ENCODE assay signal across 10 mouse cellular contexts in the genomic region with DNA sequence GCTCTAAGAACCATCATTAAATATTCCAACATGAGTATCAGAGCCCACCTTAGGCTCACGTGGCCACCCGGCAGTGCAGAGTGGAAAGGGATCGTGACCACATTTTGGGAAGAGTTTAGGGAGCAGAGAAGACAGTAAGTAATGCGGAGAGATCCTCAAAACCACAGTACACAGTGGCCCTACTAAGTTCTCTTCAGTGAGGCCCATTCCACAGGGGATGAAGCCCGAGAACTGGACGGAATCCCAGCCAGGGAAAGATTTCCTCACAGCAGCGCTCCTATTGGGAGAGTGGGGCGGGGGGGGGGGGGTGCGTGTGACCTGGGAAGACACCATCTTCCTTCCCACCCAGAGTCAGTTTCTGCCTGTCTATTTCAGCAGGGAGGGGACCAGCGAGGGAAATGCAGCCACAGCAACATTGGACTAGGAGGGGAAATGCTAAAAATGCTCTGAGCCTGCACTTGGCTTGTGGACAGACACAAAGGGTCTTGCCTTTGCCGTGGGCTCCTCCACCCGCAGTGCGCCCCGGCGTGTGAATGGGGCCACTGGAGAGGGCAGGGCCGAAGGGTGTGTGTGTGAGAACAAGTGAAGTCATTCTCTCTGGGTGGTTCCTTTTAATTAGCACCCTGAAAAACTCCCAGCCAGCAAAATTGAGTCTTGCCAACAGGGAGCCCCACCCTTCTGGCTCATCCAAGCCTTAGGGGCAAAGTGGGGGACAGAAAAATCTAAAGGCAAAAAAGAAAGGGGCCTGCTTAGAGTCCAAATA. TPM values are rescaled to one million over a fixed set of nuclear protein-coding genes. Genes with fewer than 3 reads are reported as not detected.
DNase-seq lines count a peak whose midpoint lies in the region; ATAC-seq and TF ChIP-seq lines count a peak whose summit lies in the region.
"Had no signal": no experiment of that assay in that cellular context is flagged by ENCODE, and none has a peak within 500 bp of the region (broad histone marks: within the 10 kb centered on the region; RNA-seq: fewer than 3 reads in every experiment).

No protein-coding gene starts in this region.

- H3K27me3 ChIP-seq in heart, embryonic 10.5 days (ENCODE audit: insufficient read depth, poor library complexity, severe bottlenecking): peaks cover 48% of the 10 kb centered on the region
- H3K27me3 ChIP-seq in E14TG2a.4 (ENCODE audit: insufficient read depth, low read length): peaks cover 67% of the 10 kb centered on the region
- H3K27me3 ChIP-seq in embryonic facial prominence, embryonic 15.5 days: no peaks in the 10 kb centered on the region
- no peaks in the 10 kb centered on the region for H3K27me3 ChIP-seq in limb, embryonic 15.5 days

- TF ChIP-seq CTCF in E14TG2a.4 (conservative IDR thresholded peaks at IDR 0.05; ENCODE audit: low read length): no peak

- DNase-seq in heart, embryonic 10.5 days (ENCODE audit: low spot score): no peak
- DNase-seq in heart, postnatal 10 days: no peak
- no peak for DNase-seq in left cerebral cortex, adult 8-10 months (ENCODE audit: low spot score in 2 of 2)
- DNase-seq in T-cell, adult 2 months (ENCODE audit: low spot score): no peak
- DNase-seq in left cerebral cortex, adult 18-20 months (ENCODE audit: low spot score in 2 of 2): no peak

- peak overlapping the region; percentile 22; the same call in 1 of the 2 replicates for H3K4me2 ChIP-seq in embryonic facial prominence, embryonic 15.5 days (replicated peaks)
- no peak overlapping the region for H3K4me2 ChIP-seq in limb, embryonic 15.5 days

- H3K36me3 ChIP-seq in heart, embryonic 10.5 days: no peaks in the 10 kb centered on the region
- no peaks in the 10 kb centered on the region for H3K36me3 ChIP-seq in E14TG2a.4 (ENCODE audit: insufficient read depth, low read length)
- no peaks in the 10 kb centered on the region for H3K36me3 ChIP-seq in embryonic facial prominence, embryonic 15.5 days
- H3K36me3 ChIP-seq in limb, embryonic 15.5 days: no peaks in the 10 kb centered on the region
- H3K36me3 ChIP-seq: neural tube, embryonic 12.5 days had no signal

- no peak for ATAC-seq in embryonic facial prominence, embryonic 15.5 days (ENCODE audit: insufficient number of reproducible peaks, low FRiP score, low TSS enrichment, low read depth)
- no peak for ATAC-seq in limb, embryonic 15.5 days (ENCODE audit: insufficient number of reproducible peaks, low FRiP score, low TSS enrichment, low read depth)

- H3K4me1 ChIP-seq in heart, embryonic 10.5 days: peaks cover 34% of the 10 kb centered on the region
- peaks cover 49% of the 10 kb centered on the region for H3K4me1 ChIP-seq in E14TG2a.4 (replicated peaks; ENCODE audit: low read depth, low read length)
- H3K4me1 ChIP-seq in embryonic facial prominence, embryonic 15.5 days: peaks cover 50% of the 10 kb centered on the region
- peaks cover 51% of the 10 kb centered on the region for H3K4me1 ChIP-seq in limb, embryonic 15.5 days

- H3K4me3 ChIP-seq in heart, embryonic 10.5 days: no peak overlapping the region
- H3K4me3 ChIP-seq in E14TG2a.4 (replicated peaks; ENCODE audit: low read length): 0 out of 2 replicates have a peak overlapping the region, but pooled peaks have one; percentile 11
- H3K4me3 ChIP-seq in embryonic facial prominence, embryonic 15.5 days (replicated peaks): no peak overlapping the region
- H3K4me3 ChIP-seq in limb, embryonic 15.5 days: no peak overlapping the region
- H3K4me3 ChIP-seq: neural tube, embryonic 12.5 days had no signal

- H3K27ac ChIP-seq in heart, embryonic 10.5 days: peak overlapping the region; percentile 37; the same call in 1 of the 2 replicates
- peak overlapping the region; percentile 94 for H3K27ac ChIP-seq in embryonic facial prominence, embryonic 15.5 days (replicated peaks)
- H3K27ac ChIP-seq in limb, embryonic 15.5 days: peak overlapping the region; percentile 89
- H3K27ac ChIP-seq: neural tube, embryonic 12.5 days had no signal

- no peaks in the 10 kb centered on the region for H3K9me3 ChIP-seq in heart, embryonic 10.5 days
- H3K9me3 ChIP-seq in E14TG2a.4 (ENCODE audit: low read length): no peaks in the 10 kb centered on the region
- no peaks in the 10 kb centered on the region for H3K9me3 ChIP-seq in embryonic facial prominence, embryonic 15.5 days (replicated peaks)
- no peaks in the 10 kb centered on the region for H3K9me3 ChIP-seq in limb, embryonic 15.5 days
- H3K9me3 ChIP-seq: neural tube, embryonic 12.5 days had no signal

- WGBS in heart, embryonic 10.5 days: 62% methylated on average over 16 of the region's 16 CpGs
- 46% methylated on average over 16 of the region's 16 CpGs for WGBS in embryonic facial prominence, embryonic 15.5 days
- 49% methylated on average over 16 of the region's 16 CpGs for WGBS in limb, embryonic 15.5 days

- H3K9ac ChIP-seq in embryonic facial prominence, embryonic 15.5 days: no peak overlapping the region
- no peak overlapping the region for H3K9ac ChIP-seq in limb, embryonic 15.5 days
- H3K9ac ChIP-seq: neural tube, embryonic 12.5 days had no signal

- intact Hi-C loops in heart, postnatal 10 days (cut with DNase I): loop anchor here (5.0 kb wide), 1 partner anchor 72 kb away; no protein-coding TSS in a partner anchor

RNA-seq across cellular contexts. Expression of a gene that starts 20.2 kb away (rescaled TPM):
- polyA plus RNA-seq in heart, embryonic 10.5 days (2016; fragmentation: Nextera tagmentation; extraction: Ambion mirVana): not detected in 2 replicates
- not detected for total RNA-seq in heart, postnatal 10 days (2021)
- polyA plus RNA-seq in embryonic facial prominence, embryonic 15.5 days (2015; fragmentation: Nextera tagmentation; extraction: Ambion mirVana): 11.5 and 14.1 TPM in 2 replicates
- polyA plus RNA-seq in limb, embryonic 15.5 days (2015; fragmentation: Nextera tagmentation; extraction: Ambion mirVana): 13.3 and 15.6 TPM in 2 replicates
- total RNA-seq in left cerebral cortex, adult 8-10 months (2022): not detected
- total RNA-seq in left cerebral cortex, adult 18-20 months (2021): not detected
- total RNA-seq: adrenal gland, postnatal 14 days had no signal
- polyA plus RNA-seq: neural tube, embryonic 12.5 days had no signal

RNA-seq across cellular contexts. Expression of a gene that starts 30.0 kb away (rescaled TPM):
- polyA plus RNA-seq in heart, embryonic 10.5 days (2016; fragmentation: Nextera tagmentation; extraction: Ambion mirVana): 83.2 and 193 TPM in 2 replicates
- total RNA-seq in heart, postnatal 10 days (2021): 1 to 10 TPM; 3.5 to 4.8 TPM
- 131 and 181 TPM in 2 replicates for polyA plus RNA-seq in embryonic facial prominence, embryonic 15.5 days (2015; fragmentation: Nextera tagmentation; extraction: Ambion mirVana)
- 70.8 and 75.5 TPM in 2 replicates for polyA plus RNA-seq in limb, embryonic 15.5 days (2015; fragmentation: Nextera tagmentation; extraction: Ambion mirVana)
- under 1 TPM; 0.17 to 0.95 (median 0.23) TPM for total RNA-seq in left cerebral cortex, adult 8-10 months (2022)
- not detected for total RNA-seq in left cerebral cortex, adult 18-20 months (2021)

RNA-seq across cellular contexts. Expression of a gene that starts 34.1 kb away (rescaled TPM):
- 1.8 TPM in 2 replicates for polyA plus RNA-seq in heart, embryonic 10.5 days (2016; fragmentation: Nextera tagmentation; extraction: Ambion mirVana)
- under 1 TPM; 0.36 to 0.40 TPM for total RNA-seq in heart, postnatal 10 days (2021)
- polyA plus RNA-seq in embryonic facial prominence, embryonic 15.5 days (2015; fragmentation: Nextera tagmentation; extraction: Ambion mirVana): 67.2 and 70.6 TPM in 2 replicates
- polyA plus RNA-seq in limb, embryonic 15.5 days (2015; fragmentation: Nextera tagmentation; extraction: Ambion mirVana): 1.2 and 1.3 TPM in 2 replicates
- not detected for total RNA-seq in left cerebral cortex, adult 8-10 months (2022)
- total RNA-seq in left cerebral cortex, adult 18-20 months (2021): not detected

RNA-seq across cellular contexts. Expression of a gene that starts 49.7 kb away (rescaled TPM):
- polyA plus RNA-seq in heart, embryonic 10.5 days (2016; fragmentation: Nextera tagmentation; extraction: Ambion mirVana): 0.09 TPM in 1 of 2 replicates, not detected in the other
- not detected for total RNA-seq in heart, postnatal 10 days (2021)
- polyA plus RNA-seq in embryonic facial prominence, embryonic 15.5 days (2015; fragmentation: Nextera tagmentation; extraction: Ambion mirVana): 212 and 217 TPM in 2 replicates
- 557 and 616 TPM in 2 replicates for polyA plus RNA-seq in limb, embryonic 15.5 days (2015; fragmentation: Nextera tagmentation; extraction: Ambion mirVana)
- not detected for total RNA-seq in left cerebral cortex, adult 8-10 months (2022)
- not detected for total RNA-seq in left cerebral cortex, adult 18-20 months (2021)
- total RNA-seq: adrenal gland, postnatal 14 days had no signal
- polyA plus RNA-seq: neural tube, embryonic 12.5 days had no signal

RNA-seq across cellular contexts. Expression of a gene that starts 53.7 kb away (rescaled TPM):
- 78.5 and 184 TPM in 2 replicates for polyA plus RNA-seq in heart, embryonic 10.5 days (2016; fragmentation: Nextera tagmentation; extraction: Ambion mirVana)
- 1 to 10 TPM; 6.5 to 7.2 TPM for total RNA-seq in heart, postnatal 10 days (2021)
- 87.8 and 119 TPM in 2 replicates for polyA plus RNA-seq in embryonic facial prominence, embryonic 15.5 days (2015; fragmentation: Nextera tagmentation; extraction: Ambion mirVana)
- 39.0 and 44.4 TPM in 2 replicates for polyA plus RNA-seq in limb, embryonic 15.5 days (2015; fragmentation: Nextera tagmentation; extraction: Ambion mirVana)
- total RNA-seq in left cerebral cortex, adult 8-10 months (2022): 1 to 10 TPM in 2 of 4 experiments, under 1 TPM in 2; 0.26 to 2.5 (median 1.3) TPM
- under 1 TPM in 1 of 2 experiments, not detected in 1; 0.26 TPM for total RNA-seq in left cerebral cortex, adult 18-20 months (2021)

Comparison
In these comparisons a context has a peak if more than half of its experiments do, and no peak if none do; other contexts are left out.
1. H3K27ac ChIP-seq: peak in every context shown above with its lines; median percentile 94 in embryonic facial prominence, embryonic 15.5 days; 89 in limb, embryonic 15.5 days; 37 in heart, embryonic 10.5 days.